Mouse (Mus musculus): ENCODE results near the gene Idh2.

GRCm38 (mm10) chr7:80049746-80050145 lies 65.4 kb downstream of the Idh2 start:
- no peak for TF ChIP-seq POLR2A (IDR thresholded peaks at IDR 0.05; ENCODE audit: borderline replicate concordance, low read depth, low read length)
- TF ChIP-seq CTCF (IDR thresholded peaks at IDR 0.05; ENCODE audit: low read depth, low read length): no peak
